Mouse (Mus musculus) kidney, postnatal 0 days (tissue): ENCODE measurements around the gene Arntl2. TPM values are rescaled to one million over a fixed set of nuclear protein-coding genes. Genes with fewer than 3 reads are reported as not detected.
A peak's percentile ranks its signal among the peaks of the same experiment; 100 is the strongest.

Experiments
- ATAC-seq: fragments of 200-750 bp; cut with Nextera tagmentation; replicated peaks from 2 replicates; pipeline ENCODE4 v1.8.0; 2017; ENCODE audit warnings: low read depth, moderate number of reproducible peaks, moderate TSS enrichment, moderate library complexity; ENCODE audit not compliant: low FRiP score
- DNase-seq: peaks from one replicate; pipeline ENCODE4 v3.0.0-alpha.2; 2016; ENCODE audit warnings: low spot score
- H3K27ac ChIP-seq: fragments of 300-500 bp; sonication (generic); 2 replicates; pipeline ENCODE4 v1.5.1; 2014; ENCODE audit warnings: mild to moderate bottlenecking
- H3K27me3 ChIP-seq: fragments of 300-500 bp; sonication (generic); 2 replicates; pipeline ENCODE4 v1.6.1; 2014; ENCODE audit warnings: low read length, mixed read lengths; ENCODE audit not compliant: insufficient read depth
- H3K36me3 ChIP-seq: fragments of 300-500 bp; sonication (generic); 2 replicates; pipeline ENCODE4 v1.6.1; 2014; ENCODE audit warnings: low read length, mixed read lengths; ENCODE audit not compliant: insufficient read depth
- H3K4me1 ChIP-seq: fragments of 300-500 bp; sonication (generic); replicated peaks from 2 replicates; pipeline ENCODE4 v1.6.1; 2014; ENCODE audit warnings: antibody characterized with exemption, low read length, mixed read lengths; ENCODE audit not compliant: insufficient read depth
- H3K4me2 ChIP-seq: fragments of 300-500 bp; sonication (generic); 2 replicates; pipeline ENCODE4 v1.6.1; 2014; ENCODE audit warnings: mild to moderate bottlenecking, low read length, moderate library complexity, mixed read lengths
- H3K4me3 ChIP-seq: fragments of 300-500 bp; sonication (generic); replicated peaks from 2 replicates; pipeline ENCODE4 v1.5.1; 2014; ENCODE audit warnings: low read depth, low read length
- H3K9ac ChIP-seq: fragments of 300-500 bp; sonication (generic); 2 replicates; pipeline ENCODE4 v1.6.1; 2014; ENCODE audit warnings: low read depth, low read length
- H3K9me3 ChIP-seq: fragments of 300-500 bp; sonication (generic); replicated peaks from 2 replicates; pipeline ENCODE4 v1.6.1; 2016; ENCODE audit warnings: low read length, inconsistent platforms, mixed read lengths
- CTCF ChIP-seq: IDR thresholded peaks from 2 replicates; pipeline ENCODE4 v1.5.1; 2016; ENCODE audit warnings: antibody characterized with exemption, low read depth, mild to moderate bottlenecking, moderate library complexity
- WGBS: fragments of 180-500 bp; shearing (Covaris S2); extraction: QIAGEN DNeasy Blood & Tissue Kit; methylation state at CpG from one replicate; pipeline ENCODE4 v1.1.7; 2014; 5-methylcytosine and 5-hydroxymethylcytosine counted together
- polyA plus RNA-seq: library from polyadenylated mRNA; unstranded; fragments of >200 nt; fragmentation: Nextera tagmentation; extraction: Ambion mirVana; gene quantifications from 2 replicates; pipeline ENCODE4 v1.2.1, GENCODE M21; 2015

The Arntl2 gene
- polyA plus RNA-seq, 1 experiment from 2014 or later, result 1.2 TPM

GRCm38 (mm10) chr6:146753560-146754160 is 42.2 kb upstream of the Arntl2 start:
- Histone ChIP-seq H3K36me3 (no peaks in the 10 kb centered on the region), H3K4me1 (no peaks in the 10 kb centered on the region), H3K9ac (no peak overlapping the region), H3K9me3 (no peaks in the 10 kb centered on the region), H3K4me2 (no peak overlapping the region), H3K27me3 (no peaks in the 10 kb centered on the region), H3K27ac (no peak overlapping the region), H3K4me3 (no peak overlapping the region)
- DNase-seq (no peak), ATAC-seq (no peak)
- 37% methylated on average over 2 of the region's 2 CpGs for WGBS
- no peak for TF ChIP-seq CTCF

GRCm38 (mm10) chr6:146755136-146755535 is 40.7 kb upstream of the Arntl2 start:
- Histone ChIP-seq H3K27me3 (no peaks in the 10 kb centered on the region), H3K9me3 (no peaks in the 10 kb centered on the region), H3K27ac (no peak overlapping the region), H3K4me1 (no peaks in the 10 kb centered on the region), H3K4me2 (no peak overlapping the region), H3K36me3 (no peaks in the 10 kb centered on the region), H3K9ac (no peak overlapping the region), H3K4me3 (no peak overlapping the region)
- DNase-seq (no peak), ATAC-seq (no peak)
- WGBS, result 92% methylated on average over 2 of the region's 2 CpGs
- no peak for TF ChIP-seq CTCF

- DNase-seq (no peak), ATAC-seq (no peak)
- 95% methylated on average over 4 of the region's 4 CpGs for WGBS
- no peak overlapping the region for H3K9ac ChIP-seq
- H3K9me3 ChIP-seq, result no peaks in the 10 kb centered on the region
- no peak overlapping the region for H3K27ac ChIP-seq
- H3K4me2 ChIP-seq, result no peak overlapping the region
- no peak for TF ChIP-seq CTCF
- no peaks in the 10 kb centered on the region for H3K36me3 ChIP-seq
- H3K4me1 ChIP-seq, result no peaks in the 10 kb centered on the region
- no peak overlapping the region for H3K4me3 ChIP-seq
- H3K27me3 ChIP-seq, result no peaks in the 10 kb centered on the region
Measured at GRCm38 (mm10) chr6:146755679-146756078, 40.2 kb upstream of the Arntl2 start.

- Histone ChIP-seq H3K27me3 (no peaks in the 10 kb centered on the region), H3K4me1 (no peaks in the 10 kb centered on the region), H3K36me3 (no peaks in the 10 kb centered on the region), H3K4me3 (no peak overlapping the region), H3K4me2 (no peak overlapping the region), H3K27ac (no peak overlapping the region), H3K9ac (no peak overlapping the region), H3K9me3 (no peaks in the 10 kb centered on the region)
- no peak for DNase-seq
- WGBS, result 95% methylated on average over 2 of the region's 2 CpGs
- no peak for ATAC-seq
- TF ChIP-seq CTCF, result no peak
Measured at GRCm38 (mm10) chr6:146759027-146759426, 36.8 kb upstream of the Arntl2 start.

- no peak for TF ChIP-seq CTCF
- no peak for DNase-seq
- Histone ChIP-seq H3K27me3 (no peaks in the 10 kb centered on the region), H3K4me2 (no peak overlapping the region), H3K36me3 (no peaks in the 10 kb centered on the region), H3K9ac (no peak overlapping the region), H3K9me3 (no peaks in the 10 kb centered on the region), H3K27ac (no peak overlapping the region), H3K4me1 (no peaks in the 10 kb centered on the region), H3K4me3 (no peak overlapping the region)
- no peak for ATAC-seq
- WGBS, result 96% methylated on average over 2 of the region's 2 CpGs
Measured at GRCm38 (mm10) chr6:146760022-146760421, 35.8 kb upstream of the Arntl2 start.

GRCm38 (mm10) chr6:146760736-146761135 is 35.1 kb upstream of the Arntl2 start:
- Histone ChIP-seq H3K27ac (no peak overlapping the region), H3K9ac (no peak overlapping the region), H3K4me2 (no peak overlapping the region), H3K36me3 (no peaks in the 10 kb centered on the region), H3K27me3 (no peaks in the 10 kb centered on the region), H3K4me3 (no peak overlapping the region), H3K9me3 (no peaks in the 10 kb centered on the region), H3K4me1 (no peaks in the 10 kb centered on the region)
- WGBS, result 74% methylated on average over 4 of the region's 4 CpGs
- DNase-seq (no peak), ATAC-seq (no peak)
- 0 out of 2 replicates have a peak, but pooled peaks have one; percentile 25 for TF ChIP-seq CTCF

- Histone ChIP-seq H3K4me2 (no peak overlapping the region), H3K9ac (no peak overlapping the region), H3K9me3 (no peaks in the 10 kb centered on the region), H3K27ac (no peak overlapping the region), H3K27me3 (no peaks in the 10 kb centered on the region), H3K4me1 (no peaks in the 10 kb centered on the region), H3K36me3 (0 out of 2 replicates have a peak, but pooled peaks cover 5% of the 10 kb centered on the region), H3K4me3 (no peak overlapping the region)
- peak; percentile 75 for TF ChIP-seq CTCF
- peak; percentile 69 for DNase-seq
- ATAC-seq, result no peak
- 58% methylated on average over 5 of the region's 5 CpGs for WGBS
Measured at GRCm38 (mm10) chr6:146762264-146762898, 33.5 kb upstream of the Arntl2 start.
